Mouse (Mus musculus) mesoderm, embryonic 11.5 days (tissue): ENCODE results near the gene Tead4.
"Not testable (repeated sequence)": the region's sequence is repeated elsewhere in the genome, so short reads cannot be mapped to it uniquely, and the experiment has no call there.

Source experiments
- DNase-seq: peaks from one replicate; pipeline ENCODE4 v3.0.0-alpha.2; 2012; ENCODE audit warnings: low read depth, low spot score

Gene Tead4

DNA sequence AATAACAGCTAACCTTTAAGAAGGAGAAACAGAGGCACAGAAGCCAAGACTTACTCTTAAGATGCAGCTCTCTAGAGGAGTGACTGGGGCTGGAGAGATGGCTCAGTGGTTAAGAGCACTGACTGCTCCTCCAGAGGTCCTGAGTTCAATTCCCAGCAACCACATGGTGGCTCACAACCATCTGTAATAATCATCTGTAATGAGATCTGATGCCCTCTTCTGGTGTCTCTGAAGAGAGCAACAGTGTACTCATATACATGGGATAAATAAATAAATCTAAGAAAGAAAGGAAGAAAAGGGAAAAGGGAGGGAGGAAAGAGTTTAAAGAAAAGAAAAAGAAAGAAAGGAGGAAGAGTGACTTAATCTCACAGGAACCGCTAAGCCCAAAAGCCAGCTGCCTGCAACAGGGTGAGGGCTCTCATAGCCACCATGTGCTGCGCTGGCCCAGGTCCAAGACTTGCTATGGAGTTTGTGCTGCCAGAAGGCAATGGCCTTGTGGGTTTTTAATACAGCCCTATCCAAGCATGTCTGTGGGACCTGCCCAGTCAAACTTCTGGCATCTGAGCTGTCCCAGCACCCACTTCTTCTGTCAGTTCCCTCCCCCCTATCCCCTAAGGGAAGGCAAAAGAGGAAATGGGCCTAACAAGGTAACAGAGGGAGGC lies 63.4 kb downstream of the Tead4 start:
- DNase-seq: no peak

DNA sequence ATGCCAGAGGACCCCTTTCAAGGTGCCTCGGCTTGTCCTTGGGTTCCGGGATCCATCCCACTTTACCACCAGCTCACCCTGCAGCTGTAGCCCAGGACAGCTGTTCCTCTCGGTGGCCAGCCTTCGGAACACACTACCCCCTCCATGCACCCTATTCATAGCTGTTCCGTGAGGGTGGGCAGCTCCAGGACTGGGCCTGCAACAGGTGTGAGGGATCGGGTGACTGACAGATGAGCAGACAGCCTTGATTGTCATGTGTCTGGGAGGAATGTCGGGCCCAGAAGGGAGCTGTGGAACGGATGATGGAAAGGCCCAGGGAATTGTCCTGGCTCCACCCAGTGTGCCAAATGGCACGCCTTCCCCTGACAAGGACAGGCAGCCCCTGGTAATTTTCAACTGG lies 64.0 kb downstream of the Tead4 start:
- DNase-seq: no peak

DNA sequence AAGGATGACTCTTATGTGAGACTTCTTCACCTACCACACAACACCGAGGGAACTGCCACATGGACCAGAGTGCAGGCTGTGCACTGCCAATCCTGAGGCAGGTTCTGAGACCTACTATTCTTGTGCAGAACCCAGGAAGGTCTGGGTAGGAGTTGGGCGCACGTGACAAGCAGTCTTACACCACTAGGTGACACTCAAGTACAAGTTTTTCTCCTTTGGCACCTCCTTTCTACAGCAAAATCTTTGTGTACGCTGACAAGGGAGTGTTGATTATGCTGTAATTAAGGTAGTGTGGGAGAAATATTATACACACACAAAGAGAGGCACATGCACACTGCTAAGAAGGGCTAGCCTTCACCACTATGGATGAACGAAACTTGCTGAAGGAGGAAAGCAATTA lies 66.4 kb downstream of the Tead4 start:
- peak; percentile 54 for DNase-seq

DNA sequence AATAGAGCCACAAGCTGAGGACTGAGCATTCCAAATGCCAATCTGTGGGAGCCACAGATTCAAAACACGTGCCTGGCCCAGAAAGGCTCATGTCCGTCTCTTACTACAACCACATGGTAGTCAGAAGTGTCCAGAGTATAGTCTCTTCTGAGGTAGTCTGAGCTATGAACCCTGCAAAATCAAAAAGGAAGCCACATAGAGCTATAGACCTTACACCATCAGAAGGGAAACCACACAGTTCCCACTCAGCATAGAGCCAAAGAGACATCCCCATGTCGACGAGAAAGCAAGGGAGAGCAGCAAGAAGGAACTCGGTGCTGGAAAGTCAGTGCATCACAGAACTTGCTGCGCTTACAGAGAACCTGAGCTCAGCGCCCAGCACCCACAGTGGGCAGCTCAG lies 68.4 kb downstream of the Tead4 start:
- no peak for DNase-seq

DNA sequence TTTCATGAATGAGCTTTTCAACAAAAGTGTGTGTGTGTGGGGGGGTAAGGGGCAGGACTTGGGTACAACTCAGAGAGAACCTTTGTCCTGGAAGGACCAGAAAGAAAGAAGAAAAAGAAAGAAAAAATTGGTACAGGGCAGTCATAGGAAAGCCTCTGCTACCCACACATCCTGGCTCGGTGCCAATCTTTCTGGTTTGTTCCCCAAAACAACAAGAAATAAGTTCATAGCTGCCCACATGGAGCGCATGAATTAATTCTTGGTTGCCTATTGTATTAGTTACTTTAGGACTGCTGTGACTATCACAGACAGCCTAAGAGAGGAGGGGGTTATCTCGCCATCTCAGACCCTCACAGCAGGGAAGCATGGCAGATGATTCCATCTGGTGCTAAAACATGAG lies 68.9 kb downstream of the Tead4 start:
- DNase-seq: no peak

DNA sequence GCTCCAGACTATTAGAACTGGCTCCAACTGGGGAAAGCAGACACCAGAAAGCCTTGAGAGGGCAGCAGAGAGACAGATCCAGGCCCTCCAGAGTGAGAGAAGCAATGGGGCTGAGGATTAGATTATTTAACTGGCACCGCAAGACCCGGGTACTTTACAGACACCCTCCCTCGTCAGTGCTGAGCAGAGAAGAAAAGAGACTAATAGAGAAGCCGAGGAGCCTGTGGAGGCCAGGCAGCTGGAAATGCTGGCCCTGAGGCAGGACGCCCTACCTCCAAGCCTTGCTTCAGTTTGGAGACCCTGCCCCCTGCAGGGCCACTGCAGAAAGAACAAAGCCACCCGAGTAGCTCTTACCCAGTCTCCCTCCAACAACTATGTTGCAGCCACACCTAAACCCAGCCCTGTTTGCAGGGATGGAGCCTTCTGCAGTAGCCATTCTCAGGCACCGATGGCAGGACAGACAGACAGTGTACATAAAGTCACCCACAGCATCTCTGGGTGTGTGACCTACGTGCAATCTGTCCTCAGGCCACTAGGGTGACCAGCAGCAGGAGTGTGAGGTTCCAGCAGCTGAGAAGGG lies 73.1 kb downstream of the Tead4 start:
- peak; percentile 35 for DNase-seq

DNA sequence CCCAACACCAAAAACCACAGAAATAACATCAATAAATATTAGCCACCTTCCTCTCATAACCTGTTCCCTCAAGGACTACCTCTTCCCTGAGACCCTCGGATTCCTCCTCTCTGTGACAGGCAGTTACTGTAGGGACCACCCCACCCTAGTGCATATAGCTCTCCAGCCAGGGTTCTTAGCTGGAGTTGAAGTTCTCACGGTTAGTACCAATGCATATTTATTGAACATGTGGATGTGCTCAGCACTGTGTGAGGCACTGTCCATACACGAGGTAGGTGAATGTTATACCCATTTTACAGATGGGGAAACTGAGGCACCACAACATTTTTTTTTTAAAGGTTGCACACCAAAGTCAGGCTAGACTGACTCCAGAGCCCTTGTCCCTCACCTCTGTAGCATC lies 73.7 kb downstream of the Tead4 start:
- DNase-seq: no peak

DNA sequence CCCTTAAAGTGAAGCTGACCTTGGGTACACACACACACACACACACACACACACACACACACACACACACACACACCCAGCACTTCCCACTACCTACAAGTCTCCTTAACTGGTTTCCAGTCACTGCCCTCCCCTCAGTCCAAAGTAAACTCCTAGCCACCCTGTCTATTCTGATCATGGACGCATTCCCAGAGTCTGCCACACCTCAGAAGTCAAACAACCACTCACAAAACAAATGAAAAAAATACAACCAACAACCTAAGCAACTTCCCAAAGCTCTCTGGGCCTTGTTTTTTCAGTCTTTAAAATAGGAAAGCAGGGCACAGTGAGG lies 74.8 kb downstream of the Tead4 start:
- no peak for DNase-seq

DNA sequence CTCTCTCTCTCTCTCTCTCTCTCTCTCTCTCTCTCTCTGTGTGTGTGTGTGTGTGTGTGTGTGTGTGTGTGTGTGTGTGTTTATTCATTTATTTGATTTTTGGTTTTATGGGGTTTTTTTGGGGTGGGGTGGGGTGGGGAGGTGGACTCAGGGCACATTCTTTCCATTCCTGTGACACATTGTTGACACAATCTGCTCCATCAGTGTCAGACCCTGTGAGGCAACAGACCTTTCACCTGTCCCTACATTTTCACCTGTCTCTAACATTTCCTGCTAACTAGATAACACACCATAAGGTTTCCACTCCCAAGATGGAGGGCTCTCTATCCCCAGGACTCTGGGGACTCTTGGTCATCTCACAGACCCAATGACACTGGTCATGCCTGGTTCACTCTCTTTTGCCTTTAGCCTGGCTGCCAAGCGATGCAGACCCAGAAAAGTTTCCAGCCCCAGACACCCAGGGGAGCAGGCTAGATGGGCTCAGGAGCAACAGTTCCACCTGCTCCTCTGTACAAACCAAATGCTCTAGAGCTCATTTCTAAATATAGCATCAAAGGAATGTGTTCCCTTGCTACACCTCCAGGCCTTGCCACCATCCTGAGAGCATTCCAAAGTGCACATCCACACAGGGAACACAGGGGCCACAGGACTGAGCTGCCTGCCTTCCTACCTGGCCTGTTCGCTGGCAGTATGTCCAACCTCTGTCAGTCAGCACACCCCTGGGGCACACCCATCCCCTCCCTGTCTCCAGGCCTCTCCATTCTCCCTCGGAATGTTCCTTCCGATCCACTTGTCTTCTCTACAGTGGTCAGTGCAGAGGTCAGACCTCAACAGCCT lies 75.4 kb downstream of the Tead4 start:
- DNase-seq: no peak

DNA sequence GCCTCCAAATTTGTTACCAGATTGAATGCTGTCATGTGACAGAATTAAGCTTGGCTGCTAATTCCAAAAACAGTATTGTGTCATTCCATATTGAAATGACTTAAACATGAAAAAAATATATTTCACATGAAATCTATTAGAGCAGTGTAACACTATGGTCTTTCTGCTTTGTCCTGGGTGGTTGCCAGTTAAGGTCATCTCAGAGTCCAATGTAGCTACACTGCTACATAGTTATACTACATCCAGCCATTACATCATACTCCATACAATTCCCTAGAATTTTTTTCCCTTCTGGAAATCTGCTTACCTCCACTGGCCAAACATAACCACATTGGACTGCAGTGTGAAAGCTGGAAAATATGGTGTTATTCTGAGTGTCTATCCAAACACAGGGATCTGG lies 77.5 kb downstream of the Tead4 start:
- DNase-seq: no peak

DNA sequence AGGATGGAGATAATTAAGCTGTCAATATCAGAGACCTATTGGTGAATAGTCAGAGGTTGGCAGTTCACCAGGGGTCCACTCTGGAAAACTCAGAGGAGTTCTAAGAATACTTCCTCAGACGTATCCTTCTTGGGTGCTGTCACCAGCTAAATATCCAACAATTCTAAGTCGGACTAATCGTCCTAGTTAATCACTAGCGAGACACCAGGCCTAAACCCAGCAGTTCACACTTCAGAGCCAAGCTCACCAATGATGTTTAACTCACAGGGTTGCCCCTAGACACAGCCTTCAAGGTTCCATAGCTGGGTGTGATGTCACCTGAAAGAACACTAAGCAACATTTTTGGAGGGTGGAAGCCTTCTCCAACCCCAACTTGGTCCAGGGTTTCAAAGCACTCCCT lies 85.6 kb downstream of the Tead4 start:
- DNase-seq: not testable (repeated sequence)

DNA sequence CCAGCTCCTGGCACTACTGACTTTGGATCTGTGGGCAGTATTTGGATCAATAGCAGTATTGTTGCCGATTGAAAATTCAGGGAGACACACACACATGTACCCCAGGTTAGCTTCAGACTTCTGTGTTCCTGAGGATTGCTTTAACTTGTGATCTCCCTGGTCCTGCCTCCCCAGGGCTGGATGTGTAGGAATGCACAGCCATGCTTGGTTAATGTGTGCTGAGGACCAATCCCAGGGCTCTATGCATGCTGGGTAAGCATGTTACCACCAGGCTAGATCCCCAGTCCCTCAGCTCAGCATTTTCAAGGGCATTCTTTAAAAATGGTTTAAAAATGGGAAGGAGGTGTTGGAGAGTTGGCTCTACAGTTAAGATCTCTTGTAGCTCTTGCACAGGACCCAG lies 91.4 kb downstream of the Tead4 start:
- DNase-seq: not testable (repeated sequence)

DNA sequence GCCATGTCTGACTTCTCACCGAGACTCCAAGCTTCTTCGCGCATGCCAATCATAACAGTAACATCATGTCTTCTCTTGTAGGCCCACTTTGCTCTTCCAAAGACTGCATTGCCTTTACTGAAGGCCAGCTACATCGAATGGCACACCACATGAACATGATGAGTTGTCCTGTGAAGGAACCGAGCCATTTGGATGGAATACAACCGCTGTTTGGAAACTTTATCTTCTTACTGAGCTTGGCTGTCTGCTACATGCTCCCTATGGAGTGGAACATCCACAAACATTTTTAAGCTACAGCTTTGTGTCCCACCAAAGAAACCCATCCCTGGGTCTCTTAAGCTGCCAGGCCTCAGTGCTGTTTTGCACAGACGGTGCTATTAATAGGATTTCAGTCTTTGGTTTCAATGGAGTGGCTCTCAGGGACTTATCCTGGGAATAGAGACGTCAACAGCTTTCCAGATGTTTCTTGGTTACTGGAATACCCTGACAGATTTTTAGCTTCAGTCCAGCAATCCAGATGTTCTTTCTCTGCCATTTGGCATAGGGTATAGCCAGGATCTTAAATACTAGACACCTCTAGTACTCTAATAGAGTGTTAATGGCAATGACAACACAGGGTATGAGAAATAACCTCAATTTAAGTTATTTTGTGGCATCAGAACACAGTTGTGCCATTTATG lies 92.0 kb downstream of the Tead4 start:
- DNase-seq: no peak

DNA sequence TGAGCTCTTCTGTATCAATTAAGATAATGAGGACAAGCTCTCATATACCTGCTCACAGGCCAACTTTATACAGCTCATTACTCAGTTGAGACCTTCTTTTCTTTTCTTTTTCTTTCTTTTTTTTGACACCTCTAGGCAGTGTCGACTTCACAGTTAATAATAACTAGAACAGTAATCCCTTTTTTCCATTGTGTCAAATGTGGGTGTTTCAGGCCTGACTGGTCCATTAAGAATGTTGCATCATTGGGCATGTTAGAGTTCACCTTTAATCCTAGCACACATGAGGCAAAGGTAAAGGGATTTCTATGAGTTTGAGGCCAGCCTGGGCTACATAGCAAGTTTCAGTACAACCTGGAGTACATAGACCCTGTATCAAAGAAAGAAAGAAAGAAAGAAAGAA lies 97.1 kb downstream of the Tead4 start:
- no peak for DNase-seq

DNA sequence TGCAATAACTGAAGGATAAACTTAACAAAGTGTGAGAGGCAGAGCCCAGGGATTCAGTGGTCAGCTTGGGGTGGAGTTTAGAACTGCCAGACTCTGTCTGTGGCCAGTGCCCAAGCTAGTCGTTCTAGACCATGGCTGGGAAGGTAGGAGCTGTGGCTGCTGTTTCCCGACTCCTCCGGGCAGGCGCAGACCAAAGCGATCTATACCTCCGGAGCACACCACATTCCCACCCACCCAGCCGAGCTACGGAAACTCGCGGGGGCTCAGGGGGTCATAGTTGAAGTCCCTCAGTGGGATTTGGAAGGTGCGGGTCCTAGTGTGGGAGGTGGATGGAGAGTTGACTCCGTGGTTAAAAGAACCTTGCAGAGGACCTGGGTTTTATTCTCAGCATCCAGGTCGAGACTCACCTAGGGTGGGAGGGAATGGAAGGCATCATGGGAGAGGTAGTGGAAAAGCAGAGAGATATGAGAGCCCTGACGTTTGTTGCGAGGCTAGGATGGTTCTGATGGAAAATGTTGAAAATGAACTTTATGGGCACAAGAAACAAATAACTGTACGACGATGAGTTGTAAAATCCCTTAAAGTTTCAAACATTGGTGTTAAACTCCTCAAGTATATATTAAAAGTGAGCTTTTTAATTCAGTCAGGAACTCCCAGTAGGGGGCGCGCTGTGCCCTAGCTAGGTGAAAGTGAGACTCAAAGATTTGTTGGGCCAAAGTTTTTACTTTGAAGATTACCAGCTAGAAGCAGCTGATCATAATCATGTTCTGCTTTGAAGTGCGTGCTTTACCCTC lies 99.6 kb downstream of the Tead4 start:
- DNase-seq: peak; percentile 58

DNA sequence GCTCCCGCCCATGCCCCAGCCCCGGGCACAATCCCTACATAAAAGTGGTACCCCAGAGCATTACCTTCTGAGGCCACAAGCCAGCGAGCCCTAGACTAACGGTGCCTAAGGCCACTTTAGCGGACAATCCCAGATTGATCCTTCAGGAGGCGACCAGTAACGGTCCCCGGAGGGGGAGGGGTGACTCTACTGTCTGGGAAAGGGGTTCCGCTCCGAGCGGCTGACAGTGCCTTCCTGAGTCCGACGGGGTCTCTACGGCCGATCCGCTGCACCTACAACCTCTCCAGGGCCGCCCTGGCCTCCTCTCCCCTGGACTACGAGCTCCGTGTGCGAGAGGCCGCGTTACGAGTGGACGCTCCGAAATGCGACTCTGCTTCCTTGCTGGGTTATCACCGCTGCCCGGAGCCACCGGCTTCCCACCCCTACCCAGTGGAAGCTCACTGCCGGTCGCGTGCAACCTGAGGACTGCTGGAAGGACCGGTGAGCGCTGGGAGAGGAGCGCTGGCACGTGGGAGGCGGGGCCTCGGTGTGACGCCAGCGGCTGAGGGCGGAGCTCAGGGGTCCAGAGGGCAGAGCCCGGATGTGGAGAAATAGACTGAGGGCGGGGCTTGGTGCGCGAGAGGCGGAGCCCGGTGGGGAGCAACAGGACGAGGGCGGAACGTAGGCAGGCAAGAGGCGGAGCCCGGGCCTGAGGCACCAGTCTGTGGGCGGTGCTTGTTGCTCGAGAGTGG lies 100.3 kb downstream of the Tead4 start:
- DNase-seq: peak; percentile 99

DNA sequence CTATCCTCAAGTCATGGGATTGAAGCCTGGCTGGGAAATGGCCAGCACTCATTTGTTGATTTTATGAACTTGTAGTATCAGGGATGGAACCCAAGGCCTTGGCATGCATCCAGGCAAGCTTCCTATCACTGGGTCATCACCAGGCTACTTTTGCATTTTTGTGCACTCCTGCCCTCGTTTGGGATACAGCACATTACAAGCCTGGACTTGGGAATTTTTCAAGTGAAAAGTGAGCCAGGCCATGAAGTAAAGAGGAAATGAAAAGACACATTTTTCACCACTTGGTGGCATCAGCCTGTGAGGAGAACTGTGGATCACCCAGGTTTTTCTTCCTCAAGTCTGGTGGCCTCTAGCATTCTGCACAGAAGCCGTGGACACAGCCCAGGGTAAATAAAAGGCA lies 117.1 kb downstream of the Tead4 start:
- DNase-seq: no peak

DNA sequence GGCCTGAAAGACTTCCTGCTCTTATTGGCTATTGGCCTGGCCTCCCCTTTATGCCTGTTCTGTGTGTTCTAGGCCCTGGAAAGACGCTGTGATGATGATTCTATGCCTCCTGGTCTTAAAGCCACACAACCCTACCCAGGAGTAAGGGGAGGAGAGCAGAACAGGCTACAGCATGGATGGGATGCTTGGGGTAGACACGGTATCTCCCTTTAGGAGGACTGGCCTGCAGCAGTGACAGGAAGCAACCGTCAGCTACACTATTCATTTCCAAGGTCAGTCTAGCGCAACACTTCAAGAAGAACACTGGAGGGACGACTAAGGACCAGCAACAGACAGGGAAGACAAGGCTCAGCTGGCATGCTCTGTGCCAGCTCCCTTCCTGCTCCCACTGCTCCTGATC lies 119.4 kb downstream of the Tead4 start:
- no peak for DNase-seq

DNA sequence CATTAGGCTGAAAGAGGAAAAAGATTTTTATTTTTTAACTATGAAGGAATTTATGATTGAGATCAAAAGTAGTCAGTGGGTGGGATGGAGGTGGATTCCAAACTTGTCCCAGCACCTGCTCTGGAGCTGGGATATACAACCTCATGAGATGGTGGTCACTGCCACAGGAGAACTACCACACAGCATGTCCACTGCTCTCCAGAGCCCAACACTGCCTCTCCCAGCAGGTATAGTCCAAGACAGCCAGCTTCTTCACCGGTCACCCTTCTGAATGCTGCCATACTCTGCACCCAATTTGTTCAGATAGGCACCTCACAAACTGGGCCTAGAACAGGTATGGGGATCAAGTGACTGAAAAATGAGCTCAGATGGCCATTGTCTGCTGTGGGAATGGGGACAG lies 121.0 kb downstream of the Tead4 start:
- DNase-seq: no peak

DNA sequence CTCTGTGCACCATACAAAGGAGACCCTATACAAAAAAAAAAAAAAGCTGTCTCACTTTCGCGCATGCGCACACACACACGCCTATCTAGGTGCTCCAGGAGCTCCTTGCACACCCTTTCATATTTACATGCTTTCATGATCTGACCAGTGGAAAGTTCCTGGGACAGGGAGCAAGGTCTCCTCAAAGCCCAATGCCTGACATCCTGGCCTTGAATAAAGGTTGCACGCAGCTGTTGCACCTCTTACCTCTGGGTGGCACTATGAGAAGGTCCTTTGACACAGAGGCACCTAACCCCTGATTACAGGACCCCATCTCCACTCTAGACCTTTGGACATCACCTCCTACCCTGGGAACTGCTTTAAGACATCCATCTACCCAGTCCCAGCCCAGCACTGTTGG lies 121.4 kb downstream of the Tead4 start:
- DNase-seq: no peak

DNA sequence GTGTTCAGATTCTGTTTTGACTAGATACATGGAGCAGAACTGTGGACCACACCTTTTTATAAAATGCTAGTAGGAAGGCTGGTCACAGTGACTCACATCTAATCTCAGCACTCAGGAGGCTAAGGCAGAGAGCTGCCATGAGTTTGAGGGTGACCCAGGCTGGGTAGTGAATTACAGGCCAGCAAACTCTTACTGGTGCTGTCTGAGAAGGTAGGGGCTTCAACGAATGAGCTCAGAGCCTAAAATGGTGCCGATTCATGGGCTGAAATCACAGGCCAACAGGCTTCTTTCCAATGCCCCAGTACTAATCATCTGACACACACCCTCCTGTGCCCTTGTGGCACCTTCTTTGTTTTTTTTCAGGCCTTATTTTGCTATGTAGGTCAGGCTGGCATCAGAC lies 121.9 kb downstream of the Tead4 start:
- DNase-seq: no peak
